ENCODE assay signal across 21 mouse cellular contexts in the genomic region with DNA sequence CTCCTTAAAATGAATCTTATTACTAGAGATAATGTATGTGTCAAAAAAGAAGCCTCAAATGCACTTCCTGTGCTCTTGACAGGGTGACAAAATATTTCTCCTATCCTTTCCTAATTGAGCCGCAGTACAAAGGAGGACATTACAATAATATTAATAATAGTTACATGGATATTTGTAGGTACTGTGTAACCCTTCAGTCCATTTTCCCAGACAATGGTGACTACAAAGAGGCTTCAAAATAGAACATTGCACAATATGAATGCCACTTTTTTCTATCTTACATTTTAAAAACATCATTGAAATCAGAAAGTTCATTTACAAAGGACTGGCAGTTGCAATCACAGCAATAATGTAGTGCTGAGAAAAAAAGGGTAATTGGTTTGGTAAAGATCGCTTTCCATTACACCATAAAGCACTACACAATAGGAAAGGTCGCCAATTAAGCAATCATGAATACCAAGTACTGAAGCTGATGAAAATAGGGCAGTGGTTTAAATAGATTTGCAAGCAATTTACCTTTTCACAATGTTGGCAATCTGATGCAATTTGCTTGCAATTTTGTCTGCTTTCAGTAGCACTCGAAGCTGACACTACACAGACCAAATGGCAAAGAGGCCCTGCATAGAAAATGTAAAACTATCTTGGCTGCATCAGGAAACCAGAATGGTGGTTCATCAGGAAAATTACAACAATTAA.
A peak's percentile ranks its signal among the peaks of the same experiment; 100 is the strongest.
DNase-seq lines count a peak whose midpoint lies in the region; ATAC-seq lines count a peak whose summit lies in the region.
"Had no signal": no experiment of that assay in that cellular context is flagged by ENCODE, and none has a peak within 500 bp of the region (broad histone marks: within the 10 kb centered on the region; RNA-seq: fewer than 3 reads in every experiment).

No protein-coding gene starts in this region.

- DNase-seq in forebrain, embryonic 11.5 days (ENCODE audit: low spot score), result no peak
- no peak for DNase-seq in forebrain, embryonic 10.5 days (ENCODE audit: extremely low spot score, low spot score)
- peak; percentile 46 for DNase-seq in MN1 (ENCODE audit: low spot score)
- DNase-seq in urinary bladder, postnatal 25 days (ENCODE audit: low spot score), result no peak
- no peak for DNase-seq in right cerebral cortex, adult 18-20 months
- DNase-seq: adrenal gland, adult 2 months; cerebellum, adult 11 months; cerebellum, postnatal 14 days; heart, adult 18-20 months; heart, postnatal 36 days; thymus, adult 18-20 months had no signal

- no peaks in the 10 kb centered on the region for H3K36me3 ChIP-seq in forebrain, embryonic 11.5 days (ENCODE audit: control insufficient read depth, insufficient read depth, low read length)
- H3K36me3 ChIP-seq in forebrain, embryonic 10.5 days (replicated peaks), result no peaks in the 10 kb centered on the region
- no peaks in the 10 kb centered on the region for H3K36me3 ChIP-seq in forebrain, embryonic 12.5 days (replicated peaks)
- H3K36me3 ChIP-seq: hindbrain, embryonic 15.5 days; kidney, embryonic 15.5 days; limb, embryonic 13.5 days; stomach, embryonic 15.5 days had no signal

- no peak overlapping the region for H3K4me2 ChIP-seq in forebrain, embryonic 11.5 days (ENCODE audit: low read depth, low read length, severe bottlenecking)
- H3K4me2 ChIP-seq in forebrain, embryonic 12.5 days, result no peak overlapping the region
- H3K4me2 ChIP-seq: hindbrain, embryonic 15.5 days; kidney, embryonic 15.5 days; limb, embryonic 13.5 days; stomach, embryonic 15.5 days had no signal

- H3K27me3 ChIP-seq in forebrain, embryonic 11.5 days (ENCODE audit: control insufficient read depth, insufficient read depth, low read length), result peaks cover 11% of the 10 kb centered on the region
- peaks cover 81% of the 10 kb centered on the region for H3K27me3 ChIP-seq in forebrain, embryonic 10.5 days (ENCODE audit: poor library complexity, severe bottlenecking)
- H3K27me3 ChIP-seq in forebrain, embryonic 12.5 days, result peaks cover 44% of the 10 kb centered on the region
- H3K27me3 ChIP-seq: hindbrain, embryonic 15.5 days; kidney, embryonic 15.5 days; limb, embryonic 13.5 days; stomach, embryonic 15.5 days had no signal

- WGBS in forebrain, embryonic 11.5 days, result 26% methylated on average over 4 of the region's 4 CpGs
- 53% methylated on average over 4 of the region's 4 CpGs for WGBS in forebrain, embryonic 10.5 days
- 18% methylated on average over 4 of the region's 4 CpGs for WGBS in forebrain, embryonic 12.5 days

- H3K4me3 ChIP-seq in forebrain, embryonic 11.5 days (ENCODE audit: low read depth, low read length), result no peak overlapping the region
- no peak overlapping the region for H3K4me3 ChIP-seq in forebrain, embryonic 10.5 days
- H3K4me3 ChIP-seq in forebrain, embryonic 12.5 days (replicated peaks), result no peak overlapping the region
- H3K4me3 ChIP-seq: hindbrain, embryonic 15.5 days; kidney, embryonic 15.5 days; limb, embryonic 13.5 days; stomach, embryonic 15.5 days had no signal

- ATAC-seq in forebrain, embryonic 11.5 days (replicated peaks; ENCODE audit: low FRiP score), result peak; percentile 87
- peak; percentile 90 for ATAC-seq in forebrain, embryonic 12.5 days (ENCODE audit: low FRiP score)
- ATAC-seq in megakaryocyte, adult 5-6 weeks (ENCODE audit: poor library complexity, severe bottlenecking), result peak; percentile 87
- no peak for ATAC-seq in inflammation-experienced regulatory T-cells, adult 6 months
- ATAC-seq: intestine, postnatal 0 days; lung, postnatal 0 days had no signal

- H3K27ac ChIP-seq in forebrain, embryonic 11.5 days (ENCODE audit: low read depth, low read length), result no peak overlapping the region
- no peak overlapping the region for H3K27ac ChIP-seq in forebrain, embryonic 10.5 days
- H3K27ac ChIP-seq in forebrain, embryonic 12.5 days, result no peak overlapping the region
- H3K27ac ChIP-seq: hindbrain, embryonic 15.5 days; kidney, embryonic 15.5 days; limb, embryonic 13.5 days; liver, embryonic 14.5 days; stomach, embryonic 15.5 days had no signal

- H3K4me1 ChIP-seq in forebrain, embryonic 11.5 days (replicated peaks; ENCODE audit: control insufficient read depth, insufficient read depth, low read length), result no peaks in the 10 kb centered on the region; the same call in 1 of the 2 replicates
- peaks cover 10% of the 10 kb centered on the region for H3K4me1 ChIP-seq in forebrain, embryonic 10.5 days
- no peaks in the 10 kb centered on the region; the same call in 1 of the 2 replicates for H3K4me1 ChIP-seq in forebrain, embryonic 12.5 days
- H3K4me1 ChIP-seq: hindbrain, embryonic 15.5 days; kidney, embryonic 15.5 days; limb, embryonic 13.5 days; stomach, embryonic 15.5 days had no signal

- no peaks in the 10 kb centered on the region for H3K9me3 ChIP-seq in forebrain, embryonic 11.5 days (ENCODE audit: control insufficient read depth, low read length)
- no peaks in the 10 kb centered on the region for H3K9me3 ChIP-seq in forebrain, embryonic 10.5 days
- no peaks in the 10 kb centered on the region for H3K9me3 ChIP-seq in forebrain, embryonic 12.5 days
- H3K9me3 ChIP-seq: hindbrain, embryonic 15.5 days; kidney, embryonic 15.5 days; limb, embryonic 13.5 days; stomach, embryonic 15.5 days had no signal

- no peak overlapping the region for H3K9ac ChIP-seq in forebrain, embryonic 11.5 days (ENCODE audit: low read length)
- H3K9ac ChIP-seq in forebrain, embryonic 12.5 days, result no peak overlapping the region
- H3K9ac ChIP-seq: hindbrain, embryonic 15.5 days; kidney, embryonic 15.5 days; limb, embryonic 13.5 days; liver, embryonic 14.5 days; stomach, embryonic 15.5 days had no signal
